Mouse (Mus musculus): ENCODE measurements around the gene Zfp784. TPM values are rescaled to one million over a fixed set of nuclear protein-coding genes. Genes with fewer than 3 reads are reported as not detected.

Gene Zfp784
- polyA plus RNA-seq, 1 experiment from 2014 or later = 4.4 TPM

DNA sequence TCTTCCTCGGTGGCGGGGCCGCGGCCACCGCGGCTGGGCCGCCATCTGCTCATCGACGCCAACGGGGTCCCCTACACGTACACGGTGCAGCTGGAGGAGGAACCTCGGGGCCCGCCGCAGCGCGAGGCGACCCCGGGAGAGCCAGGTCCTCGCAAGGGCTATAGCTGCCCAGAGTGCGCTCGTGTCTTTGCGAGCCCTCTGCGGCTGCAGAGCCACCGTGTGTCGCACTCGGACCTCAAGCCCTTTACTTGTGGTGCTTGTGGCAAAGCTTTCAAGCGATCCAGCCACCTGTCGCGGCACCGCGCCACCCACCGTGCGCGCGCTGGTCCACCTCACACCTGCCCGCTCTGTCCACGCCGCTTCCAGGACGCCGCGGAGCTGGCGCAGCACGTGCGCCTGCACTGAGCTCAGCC, 14.7 kb upstream of the Zfp784 start:
- H3K36me3 ChIP-seq (ENCODE audit: control insufficient read depth, insufficient read depth, low read length) = no peaks in the 10 kb centered on the region
- WGBS = 2% methylated on average over 41 of the region's 45 CpGs
- H3K27me3 ChIP-seq (replicated peaks; ENCODE audit: control insufficient read depth, insufficient read depth, low read length) = peaks cover 41% of the 10 kb centered on the region
- ATAC-seq (ENCODE audit: low read depth) (no peak), DNase-seq (ENCODE audit: low spot score) (no peak)
- H3K4me3 ChIP-seq (ENCODE audit: low read depth, low read length) = peak overlapping the region; percentile 77
- H3K9ac ChIP-seq (ENCODE audit: low read depth, low read length) = peak overlapping the region; percentile 86
- no peak overlapping the region for H3K27ac ChIP-seq (replicated peaks; ENCODE audit: low read depth, low read length)
- peaks cover 32% of the 10 kb centered on the region for H3K4me1 ChIP-seq (ENCODE audit: control insufficient read depth, insufficient read depth, low read length)
- H3K4me2 ChIP-seq (ENCODE audit: low read depth, low read length) = peak overlapping the region; percentile 94
- no peaks in the 10 kb centered on the region for H3K9me3 ChIP-seq (ENCODE audit: control insufficient read depth, low read length)

DNA sequence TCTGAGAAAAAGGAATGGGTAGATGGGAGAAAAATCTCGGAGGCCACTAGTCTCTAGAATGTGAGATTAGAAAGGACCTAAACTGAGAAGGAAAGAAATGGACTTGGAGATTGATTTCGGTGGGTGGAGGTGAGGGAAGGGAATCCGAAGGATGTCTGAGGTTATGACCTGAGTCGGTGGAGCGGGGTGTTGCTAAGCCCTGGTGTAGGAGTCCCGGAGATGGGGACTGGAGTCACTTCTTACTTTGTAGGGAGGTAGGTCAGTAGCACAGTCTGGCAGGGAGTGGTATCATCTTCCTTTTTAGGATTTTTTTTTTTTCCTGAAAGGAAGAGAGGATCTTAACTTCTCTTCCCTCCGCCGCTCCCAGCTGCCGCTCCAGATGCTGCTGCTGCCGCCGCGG, 14.2 kb upstream of the Zfp784 start:
- 3% methylated on average over 12 of the region's 12 CpGs for WGBS
- H3K36me3 ChIP-seq (ENCODE audit: control insufficient read depth, insufficient read depth, low read length) = no peaks in the 10 kb centered on the region
- H3K27me3 ChIP-seq (replicated peaks; ENCODE audit: control insufficient read depth, insufficient read depth, low read length) = peaks cover 41% of the 10 kb centered on the region
- no peak for DNase-seq (ENCODE audit: low spot score)
- peak overlapping the region; percentile 77 for H3K4me3 ChIP-seq (ENCODE audit: low read depth, low read length)
- peak overlapping the region; percentile 94 for H3K4me2 ChIP-seq (ENCODE audit: low read depth, low read length)
- no peak overlapping the region for H3K27ac ChIP-seq (replicated peaks; ENCODE audit: low read depth, low read length)
- H3K9ac ChIP-seq (ENCODE audit: low read depth, low read length) = peak overlapping the region; percentile 86
- H3K9me3 ChIP-seq (ENCODE audit: control insufficient read depth, low read length) = no peaks in the 10 kb centered on the region
- H3K4me1 ChIP-seq (ENCODE audit: control insufficient read depth, insufficient read depth, low read length) = peaks cover 32% of the 10 kb centered on the region
- no peak for ATAC-seq (ENCODE audit: low read depth)

DNA sequence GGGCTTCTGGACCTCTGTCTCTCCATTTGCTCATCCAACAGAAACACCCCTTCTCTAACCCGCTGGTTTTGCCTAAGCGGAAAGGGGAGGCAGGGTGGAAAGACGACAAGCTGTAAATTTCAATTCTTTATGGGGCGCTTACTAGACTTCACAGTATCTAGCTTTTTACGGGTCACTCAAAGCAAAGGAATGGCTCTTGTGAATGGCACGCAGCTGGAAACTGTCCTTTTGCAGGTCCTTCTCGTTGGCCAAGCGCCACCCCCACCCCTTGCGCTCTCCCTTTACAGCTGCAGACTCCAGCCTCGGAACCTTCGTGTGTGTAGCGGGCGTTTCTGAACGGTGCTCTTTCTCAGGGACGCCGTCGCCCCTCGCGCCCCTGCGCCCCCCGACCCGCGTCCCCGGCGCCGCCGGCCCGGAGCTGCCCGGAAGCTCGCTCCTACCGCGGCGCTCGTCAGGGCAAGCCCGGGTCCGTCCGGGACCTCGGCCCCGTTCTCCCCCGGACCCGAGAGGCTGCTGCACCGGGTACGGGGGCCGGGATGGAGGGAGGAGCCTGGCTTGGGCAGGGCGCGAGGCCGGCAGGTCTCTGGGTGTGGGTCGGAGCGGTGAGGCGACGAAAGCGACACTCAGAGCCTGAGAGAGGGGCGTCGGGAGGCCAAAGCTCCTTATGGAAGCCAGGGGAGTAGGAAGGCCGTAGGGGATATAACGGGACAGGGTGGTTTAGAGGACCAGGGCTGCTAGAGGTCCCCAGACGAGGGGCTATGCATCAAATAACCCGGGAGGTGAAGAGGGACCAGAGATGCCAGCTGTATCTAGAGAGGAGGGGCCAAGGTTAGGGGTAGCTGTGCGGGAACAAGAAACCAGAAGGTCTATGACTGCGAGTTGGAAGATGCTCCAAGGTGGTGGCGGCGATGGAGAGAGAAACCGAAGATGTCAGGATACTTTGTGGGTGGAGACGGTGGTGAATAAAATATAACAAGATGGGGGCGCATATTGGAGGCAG, 13.2 kb upstream of the Zfp784 start, which contains the start of gene Zfp580:
TSS of gene Zfp580 (plus strand) at position 346 of the 1,000 bp plus-strand sequence.
- 1% methylated on average over 63 of the region's 65 CpGs for WGBS
- Histone ChIP-seq H3K4me1 (ENCODE audit: control insufficient read depth, insufficient read depth, low read length) (peaks cover 32% of the 10 kb centered on the region), H3K4me3 (ENCODE audit: low read depth, low read length) (peak within 1 kb of the TSS; percentile 77), H3K4me2 (ENCODE audit: low read depth, low read length) (peak within 1 kb of the TSS; percentile 94), H3K27me3 (replicated peaks; ENCODE audit: control insufficient read depth, insufficient read depth, low read length) (peaks cover 41% of the 10 kb centered on the region), H3K36me3 (ENCODE audit: control insufficient read depth, insufficient read depth, low read length) (no peaks in the 10 kb centered on the region), H3K9me3 (ENCODE audit: control insufficient read depth, low read length) (no peaks in the 10 kb centered on the region), H3K27ac (replicated peaks; ENCODE audit: low read depth, low read length) (peak within 1 kb of the TSS; percentile 71), H3K9ac (ENCODE audit: low read depth, low read length) (peak within 1 kb of the TSS; percentile 86)
- DNase-seq (ENCODE audit: low spot score) = peak; percentile 81
- peak; percentile 87 for ATAC-seq (ENCODE audit: low read depth)

DNA sequence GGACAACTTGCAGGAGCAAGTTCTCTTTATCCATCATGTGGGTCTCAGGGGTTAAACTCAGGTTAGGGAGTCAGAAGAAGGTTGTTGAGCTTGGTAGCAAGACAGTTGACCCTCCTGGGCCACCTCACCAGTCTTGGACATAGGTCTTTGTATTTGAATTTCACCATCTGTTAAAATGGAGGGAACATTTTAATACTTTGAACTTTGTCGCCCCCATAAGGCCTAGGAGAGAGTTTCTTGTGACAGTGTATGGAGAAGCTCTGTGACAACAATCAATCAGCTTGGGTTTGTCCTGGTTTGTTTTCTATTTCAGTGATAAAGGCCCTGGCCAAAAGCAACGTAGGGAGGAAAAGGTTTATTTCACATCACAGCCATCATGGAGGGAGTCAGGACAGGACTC, 9.1 kb upstream of the Zfp784 start:
- Histone ChIP-seq H3K27ac (replicated peaks; ENCODE audit: low read depth, low read length) (no peak overlapping the region), H3K4me3 (ENCODE audit: low read depth, low read length) (no peak overlapping the region), H3K36me3 (ENCODE audit: control insufficient read depth, insufficient read depth, low read length) (no peaks in the 10 kb centered on the region), H3K9ac (ENCODE audit: low read depth, low read length) (no peak overlapping the region), H3K27me3 (replicated peaks; ENCODE audit: control insufficient read depth, insufficient read depth, low read length) (0 out of 2 replicates have a peak, but pooled peaks cover 7% of the 10 kb centered on the region), H3K4me1 (ENCODE audit: control insufficient read depth, insufficient read depth, low read length) (peaks cover 10% of the 10 kb centered on the region), H3K4me2 (ENCODE audit: low read depth, low read length) (no peak overlapping the region), H3K9me3 (ENCODE audit: control insufficient read depth, low read length) (no peaks in the 10 kb centered on the region)
- DNase-seq (ENCODE audit: low spot score) (peak; percentile 38), ATAC-seq (ENCODE audit: low read depth) (no peak)
- WGBS = 36% methylated on average over 2 of the region's 2 CpGs

DNA sequence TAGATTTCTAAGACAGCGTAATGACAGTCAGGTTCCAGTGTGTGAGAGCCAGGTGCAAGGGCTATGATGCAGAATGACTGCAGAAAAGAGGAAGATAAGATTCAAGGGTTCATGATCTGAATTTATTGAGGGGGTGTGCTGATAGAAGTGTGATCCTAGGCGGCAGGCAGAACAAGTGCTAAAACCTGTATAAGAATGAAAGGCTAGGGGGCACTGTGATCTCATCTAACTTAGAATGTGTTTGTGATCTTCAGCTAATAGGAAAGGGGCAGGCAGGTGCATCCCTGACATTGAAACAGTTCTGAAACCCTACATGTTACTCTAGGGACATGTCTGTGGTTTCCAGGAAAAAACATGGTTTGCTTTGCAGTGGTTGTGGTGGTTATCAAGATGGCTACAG, 7.9 kb upstream of the Zfp784 start:
- no peaks in the 10 kb centered on the region for H3K27me3 ChIP-seq (replicated peaks; ENCODE audit: control insufficient read depth, insufficient read depth, low read length)
- no peak overlapping the region for H3K4me3 ChIP-seq (ENCODE audit: low read depth, low read length)
- H3K9ac ChIP-seq (ENCODE audit: low read depth, low read length) = no peak overlapping the region
- WGBS = 73% methylated on average over 2 of the region's 2 CpGs
- H3K9me3 ChIP-seq (ENCODE audit: control insufficient read depth, low read length) = no peaks in the 10 kb centered on the region
- H3K4me2 ChIP-seq (ENCODE audit: low read depth, low read length) = no peak overlapping the region
- peaks cover 5% of the 10 kb centered on the region for H3K4me1 ChIP-seq (ENCODE audit: control insufficient read depth, insufficient read depth, low read length)
- H3K27ac ChIP-seq (replicated peaks; ENCODE audit: low read depth, low read length) = no peak overlapping the region
- ATAC-seq (ENCODE audit: low read depth) (no peak), DNase-seq (ENCODE audit: low spot score) (no peak)
- H3K36me3 ChIP-seq (ENCODE audit: control insufficient read depth, insufficient read depth, low read length) = no peaks in the 10 kb centered on the region

DNA sequence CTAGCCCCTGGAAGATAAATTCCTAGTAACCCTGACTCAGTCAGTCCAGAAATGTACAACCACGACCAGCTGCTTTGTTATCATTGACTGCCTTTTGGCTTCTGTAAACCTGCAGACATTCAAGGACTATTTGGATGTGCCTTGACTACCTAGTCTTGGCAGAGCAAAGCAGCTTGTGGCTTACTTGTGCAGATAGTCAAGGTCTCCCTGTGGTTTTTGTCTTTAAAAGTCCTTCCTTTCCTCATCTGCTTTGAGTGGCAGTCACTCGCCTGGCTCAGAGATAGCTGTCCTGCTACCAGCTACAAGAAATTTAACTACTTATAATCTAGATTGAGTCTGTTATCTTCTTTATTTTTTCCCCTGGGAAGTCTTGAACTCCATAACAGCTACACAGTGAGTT, 6.7 kb upstream of the Zfp784 start:
- H3K4me2 ChIP-seq (ENCODE audit: low read depth, low read length) = no peak overlapping the region
- 0 out of 2 replicates have a peak, but pooled peaks cover 4% of the 10 kb centered on the region for H3K36me3 ChIP-seq (ENCODE audit: control insufficient read depth, insufficient read depth, low read length)
- no peak overlapping the region for H3K4me3 ChIP-seq (ENCODE audit: low read depth, low read length)
- no peak for DNase-seq (ENCODE audit: low spot score)
- no peaks in the 10 kb centered on the region for H3K27me3 ChIP-seq (replicated peaks; ENCODE audit: control insufficient read depth, insufficient read depth, low read length)
- no peaks in the 10 kb centered on the region for H3K9me3 ChIP-seq (ENCODE audit: control insufficient read depth, low read length)
- ATAC-seq (ENCODE audit: low read depth) = no peak
- H3K27ac ChIP-seq (replicated peaks; ENCODE audit: low read depth, low read length) = no peak overlapping the region
- WGBS = 72% methylated on average over 2 of the region's 2 CpGs
- no peaks in the 10 kb centered on the region for H3K4me1 ChIP-seq (ENCODE audit: control insufficient read depth, insufficient read depth, low read length)
- H3K9ac ChIP-seq (ENCODE audit: low read depth, low read length) = no peak overlapping the region

DNA sequence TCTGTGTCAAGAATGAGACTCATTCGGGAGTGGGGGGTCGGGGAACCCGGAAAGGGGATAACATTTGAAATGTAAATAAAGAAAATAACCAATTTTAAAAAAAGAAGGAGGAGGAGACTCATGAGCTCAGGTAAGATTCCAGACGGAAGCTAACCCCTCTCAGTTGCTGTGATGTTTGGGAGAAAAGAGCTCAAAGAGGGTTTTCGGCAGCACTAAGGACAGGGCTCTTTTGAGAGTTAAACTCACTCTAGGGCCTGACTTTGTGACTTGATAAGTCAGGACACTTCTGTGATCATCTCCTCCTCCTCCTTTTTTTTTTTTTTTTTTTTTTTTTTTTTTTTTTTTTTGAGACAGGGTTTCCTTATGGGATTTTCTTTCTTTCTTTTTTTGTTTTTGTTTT, 694 bp upstream of the Zfp784 start:
- H3K4me2 ChIP-seq (ENCODE audit: low read depth, low read length) = peak overlapping the region; percentile 65
- H3K36me3 ChIP-seq (ENCODE audit: control insufficient read depth, insufficient read depth, low read length) = peaks cover 32% of the 10 kb centered on the region
- 31% methylated on average over 5 of the region's 5 CpGs for WGBS
- peak overlapping the region; percentile 71 for H3K4me3 ChIP-seq (ENCODE audit: low read depth, low read length)
- DNase-seq (ENCODE audit: low spot score) (no peak), ATAC-seq (ENCODE audit: low read depth) (no peak)
- peak overlapping the region; percentile 97 for H3K27ac ChIP-seq (replicated peaks; ENCODE audit: low read depth, low read length)
- H3K9ac ChIP-seq (ENCODE audit: low read depth, low read length) = peak overlapping the region; percentile 78
- H3K4me1 ChIP-seq (ENCODE audit: control insufficient read depth, insufficient read depth, low read length) = peaks cover 6% of the 10 kb centered on the region; the same call in 1 of the 2 replicates
- no peaks in the 10 kb centered on the region for H3K27me3 ChIP-seq (replicated peaks; ENCODE audit: control insufficient read depth, insufficient read depth, low read length)
- no peaks in the 10 kb centered on the region for H3K9me3 ChIP-seq (ENCODE audit: control insufficient read depth, low read length)

DNA sequence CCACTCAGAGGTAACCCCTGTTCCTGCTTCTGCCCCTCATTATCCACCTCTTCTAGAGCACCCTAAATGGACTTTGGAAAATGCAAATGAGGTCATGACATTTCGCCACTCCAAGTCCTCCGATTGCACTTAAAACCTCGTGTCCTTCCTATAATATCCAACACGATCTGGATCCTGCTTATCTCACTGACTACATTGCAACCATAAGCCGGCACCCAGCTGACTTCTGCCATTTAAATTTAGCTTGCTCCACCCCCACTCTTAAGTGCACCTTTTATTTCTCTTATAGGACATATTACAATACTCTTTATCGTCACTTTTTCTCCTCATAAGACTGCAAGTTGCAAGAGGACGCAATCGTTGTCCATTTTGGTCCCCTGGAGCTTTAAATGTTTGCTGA, 779 bp downstream of the Zfp784 start:
- peaks cover 47% of the 10 kb centered on the region for H3K36me3 ChIP-seq (ENCODE audit: control insufficient read depth, insufficient read depth, low read length)
- 90% methylated on average over 8 of the region's 8 CpGs for WGBS

More for the DNA sequence above, 779 bp downstream of the Zfp784 start:
- Histone ChIP-seq H3K27ac (replicated peaks; ENCODE audit: low read depth, low read length) (peak overlapping the region; percentile 97; the same call in 1 of the 2 replicates), H3K4me2 (ENCODE audit: low read depth, low read length) (peak overlapping the region; percentile 65), H3K9me3 (ENCODE audit: control insufficient read depth, low read length) (peaks cover under 1% of the 10 kb centered on the region; the same call in 1 of the 2 replicates), H3K4me1 (ENCODE audit: control insufficient read depth, insufficient read depth, low read length) (peaks cover 6% of the 10 kb centered on the region; the same call in 1 of the 2 replicates), H3K4me3 (ENCODE audit: low read depth, low read length) (peak overlapping the region; percentile 71), H3K27me3 (replicated peaks; ENCODE audit: control insufficient read depth, insufficient read depth, low read length) (no peaks in the 10 kb centered on the region), H3K9ac (ENCODE audit: low read depth, low read length) (no peak overlapping the region; the same call in 1 of the 2 replicates)
- DNase-seq (ENCODE audit: low spot score) = no peak
- no peak for ATAC-seq (ENCODE audit: low read depth)
